Mouse (Mus musculus): ENCODE data around the gene Exd2. TPM values are rescaled to one million over a fixed set of nuclear protein-coding genes. Genes with fewer than 3 reads are reported as not detected.

Gene Exd2
- polyA plus RNA-seq, 1 experiment, result 8.0 TPM

DNA sequence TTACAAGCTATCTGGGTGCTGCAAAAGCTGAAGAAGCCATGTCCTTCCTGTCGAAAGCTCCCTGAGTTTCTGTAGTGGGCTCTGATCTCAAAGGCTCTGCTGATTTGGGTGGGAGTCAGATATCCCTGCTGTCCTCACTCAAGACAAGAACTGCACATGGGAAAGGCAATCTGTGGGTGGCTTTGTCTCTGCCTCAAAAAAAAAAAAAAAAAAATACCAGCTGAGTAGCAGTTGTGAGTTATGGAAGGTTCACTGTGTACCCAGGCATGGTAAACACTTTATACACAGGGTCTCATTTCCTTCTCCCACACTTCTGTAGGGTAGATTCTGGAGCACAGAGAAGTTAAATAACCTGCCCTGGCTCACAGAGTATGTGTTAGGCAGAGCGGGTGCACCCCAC lies 74.4 kb downstream of the Exd2 start:
- Histone ChIP-seq H3K27me3 (ENCODE audit: control insufficient read depth, insufficient read depth, low read length) (no peaks in the 10 kb centered on the region), H3K4me1 (ENCODE audit: control insufficient read depth, insufficient read depth, insufficient read length) (no peaks in the 10 kb centered on the region)
- WGBS, result 86% methylated on average over 2 of the region's 2 CpGs

DNA sequence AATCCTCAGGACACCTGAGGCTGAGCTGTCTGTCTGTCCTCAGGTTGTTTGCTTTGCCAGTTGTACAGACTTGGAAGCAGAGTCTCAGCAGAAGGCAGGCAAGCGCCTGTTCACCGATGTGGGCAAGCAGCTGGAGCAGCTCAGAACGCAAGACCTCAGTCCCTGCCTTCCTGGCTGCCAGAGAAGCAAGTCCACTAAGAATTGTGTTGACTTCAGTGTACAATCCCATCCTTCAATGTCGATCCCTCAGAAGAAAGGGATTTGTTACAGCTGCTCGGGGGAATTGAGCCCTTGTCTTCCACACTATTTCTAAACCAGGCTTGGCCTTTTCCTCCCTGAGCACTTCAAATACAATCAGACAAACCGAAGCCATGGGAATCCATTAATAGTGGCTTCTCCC lies 75.4 kb downstream of the Exd2 start:
- no peaks in the 10 kb centered on the region for H3K4me1 ChIP-seq (ENCODE audit: control insufficient read depth, insufficient read depth, insufficient read length)
- WGBS, result 79% methylated on average over 6 of the region's 6 CpGs
- TF ChIP-seq POLR2A (IDR thresholded peaks at IDR 0.05; ENCODE audit: low read depth, low read length), result no peak
- TF ChIP-seq CTCF (IDR thresholded peaks at IDR 0.05; ENCODE audit: extremely low read depth, insufficient read depth, insufficient read length, insufficient replicate concordance), result no peak

More for the DNA sequence above, 74.4 kb downstream of the Exd2 start:
- H3K4me3 ChIP-seq (ENCODE audit: extremely low read depth, insufficient read depth, insufficient read length), result no peak overlapping the region
- DNase-seq (ENCODE audit: low read depth in 1 of 2, low spot score in 2 of 2), result no peak
- no peak overlapping the region for H3K27ac ChIP-seq (ENCODE audit: insufficient read depth, low read length)
- TF ChIP-seq CTCF (IDR thresholded peaks at IDR 0.05; ENCODE audit: extremely low read depth, insufficient read depth, insufficient read length, insufficient replicate concordance) (no peak), POLR2A (IDR thresholded peaks at IDR 0.05; ENCODE audit: low read depth, low read length) (no peak)
- H3K36me3 ChIP-seq (ENCODE audit: control insufficient read depth, insufficient read depth, low read length), result no peaks in the 10 kb centered on the region

DNA sequence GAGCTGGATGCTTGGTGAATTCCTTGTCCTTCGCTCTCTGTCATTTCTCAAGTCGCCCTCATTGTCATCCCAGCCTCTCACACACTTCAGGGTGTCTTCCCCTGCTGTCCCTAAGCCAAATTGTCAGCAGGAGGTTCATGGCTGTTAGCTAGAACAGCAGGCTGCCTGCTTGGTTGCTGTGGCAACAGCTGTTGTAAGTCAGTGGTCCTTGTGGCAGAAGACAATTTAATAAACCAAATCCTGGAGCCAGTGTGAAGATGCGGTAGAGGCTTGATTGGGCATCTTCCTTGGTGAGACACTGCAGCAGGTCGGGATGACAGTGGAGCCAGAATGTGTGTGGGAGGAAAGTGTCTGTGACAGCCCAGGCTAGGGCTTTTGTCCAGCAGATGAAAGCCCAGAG lies 82.4 kb downstream of the Exd2 start:
- TF ChIP-seq POLR2A (IDR thresholded peaks at IDR 0.05; ENCODE audit: low read depth, low read length) (no peak), CTCF (IDR thresholded peaks at IDR 0.05; ENCODE audit: extremely low read depth, insufficient read depth, insufficient read length, insufficient replicate concordance) (no peak)
- Histone ChIP-seq H3K36me3 (ENCODE audit: control insufficient read depth, insufficient read depth, low read length) (no peaks in the 10 kb centered on the region), H3K27me3 (ENCODE audit: control insufficient read depth, insufficient read depth, low read length) (no peaks in the 10 kb centered on the region), H3K4me1 (ENCODE audit: control insufficient read depth, insufficient read depth, insufficient read length) (no peaks in the 10 kb centered on the region), H3K27ac (ENCODE audit: insufficient read depth, low read length) (no peak overlapping the region), H3K4me3 (ENCODE audit: extremely low read depth, insufficient read depth, insufficient read length) (no peak overlapping the region)
- no peak for DNase-seq (ENCODE audit: low read depth in 1 of 2, low spot score in 2 of 2)
- WGBS, result 47% methylated on average over 4 of the region's 4 CpGs

More for the DNA sequence above, 75.4 kb downstream of the Exd2 start:
- Histone ChIP-seq H3K36me3 (ENCODE audit: control insufficient read depth, insufficient read depth, low read length) (no peaks in the 10 kb centered on the region), H3K27me3 (ENCODE audit: control insufficient read depth, insufficient read depth, low read length) (no peaks in the 10 kb centered on the region), H3K4me3 (ENCODE audit: extremely low read depth, insufficient read depth, insufficient read length) (no peak overlapping the region), H3K27ac (ENCODE audit: insufficient read depth, low read length) (no peak overlapping the region)
- DNase-seq (ENCODE audit: low read depth in 1 of 2, low spot score in 2 of 2), result no peak

DNA sequence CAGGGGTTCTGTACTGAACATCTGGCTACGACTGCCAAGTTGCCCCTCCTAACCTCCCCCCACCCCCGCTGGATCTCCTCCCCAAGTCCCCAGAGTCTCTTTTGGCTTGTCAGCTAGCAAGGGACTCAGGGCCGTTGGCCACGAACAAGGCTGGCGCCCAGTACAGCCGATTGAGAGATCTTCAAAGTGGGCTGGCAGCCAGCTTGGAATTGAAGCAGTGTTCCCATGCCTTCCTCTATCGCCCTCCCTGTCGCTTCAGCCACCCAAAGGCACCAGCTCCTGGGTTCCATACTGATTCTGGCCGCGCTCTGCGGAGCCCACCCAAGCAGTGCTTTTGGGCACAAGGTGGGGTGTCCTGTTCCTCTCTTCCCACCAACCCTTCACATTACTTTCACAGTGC lies 86.8 kb downstream of the Exd2 start:
- TF ChIP-seq CTCF (IDR thresholded peaks at IDR 0.05; ENCODE audit: extremely low read depth, insufficient read depth, insufficient read length, insufficient replicate concordance) (no peak), POLR2A (IDR thresholded peaks at IDR 0.05; ENCODE audit: low read depth, low read length) (no peak)
- no peak for DNase-seq (ENCODE audit: low read depth in 1 of 2, low spot score in 2 of 2)
- 81% methylated on average over 11 of the region's 11 CpGs for WGBS

More for the DNA sequence above, 86.8 kb downstream of the Exd2 start:
- H3K4me1 ChIP-seq (ENCODE audit: control insufficient read depth, insufficient read depth, insufficient read length), result no peaks in the 10 kb centered on the region
- no peak overlapping the region for H3K27ac ChIP-seq (ENCODE audit: insufficient read depth, low read length)
- no peak overlapping the region for H3K4me3 ChIP-seq (ENCODE audit: extremely low read depth, insufficient read depth, insufficient read length)
- no peaks in the 10 kb centered on the region for H3K27me3 ChIP-seq (ENCODE audit: control insufficient read depth, insufficient read depth, low read length)
- no peaks in the 10 kb centered on the region for H3K36me3 ChIP-seq (ENCODE audit: control insufficient read depth, insufficient read depth, low read length)

Other genes starting within 250 kb of the Exd2 start
- 81.7 and 84.7 TPM in 2 replicates for gene Actn1, start 202.7 kb upstream of the Exd2 start, polyA plus RNA-seq (2012; rRNA removed)
- 14.6 and 18.5 TPM in 2 replicates for gene Dcaf5, start 26.5 kb upstream of the Exd2 start, polyA plus RNA-seq (2012; rRNA removed)
- 1.0 and 1.2 TPM in 2 replicates for gene Galnt16, start 55.2 kb downstream of the Exd2 start, polyA plus RNA-seq (2012; rRNA removed)
- 24.5 and 25.7 TPM in 2 replicates for gene Slc39a9, start 180.8 kb downstream of the Exd2 start, polyA plus RNA-seq (2012; rRNA removed)
- 14.4 and 19.4 TPM in 2 replicates for gene Erh, start 181.2 kb downstream of the Exd2 start, polyA plus RNA-seq (2012; rRNA removed)
- gene Plekhd1, start 229.5 kb downstream of the Exd2 start, polyA plus RNA-seq (2012; rRNA removed), result 0.04 and 0.06 TPM in 2 replicates

Measured in spleen, adult 2 months (tissue).